Mouse (Mus musculus): Measurements from ENCODE around the gene Trub2. TPM values are rescaled to one million over a fixed set of nuclear protein-coding genes. Genes with fewer than 3 reads are reported as not detected.

Trub2 gene
- polyA plus RNA-seq (2012; ENCODE audit: low replicate concordance), result 3.4 and 6.7 TPM in 2 replicates

GRCm38 (mm10) chr2:29787937-29788681 is at the start of gene Trub2:
Gene Trub2, minus strand, starts transcription at chr2:29788502.

GRCm38 (mm10) chr2:29820025-29820817 is 31.9 kb upstream of the Trub2 start, which contains the start of gene Urm1:
Gene Urm1, plus strand, starts transcription at chr2:29820075.

GRCm38 (mm10) chr2:29802075-29802826 is 13.9 kb upstream of the Trub2 start, which contains the start of gene Slc27a4:
Gene Slc27a4, plus strand, starts transcription at chr2:29802634.

DNA sequence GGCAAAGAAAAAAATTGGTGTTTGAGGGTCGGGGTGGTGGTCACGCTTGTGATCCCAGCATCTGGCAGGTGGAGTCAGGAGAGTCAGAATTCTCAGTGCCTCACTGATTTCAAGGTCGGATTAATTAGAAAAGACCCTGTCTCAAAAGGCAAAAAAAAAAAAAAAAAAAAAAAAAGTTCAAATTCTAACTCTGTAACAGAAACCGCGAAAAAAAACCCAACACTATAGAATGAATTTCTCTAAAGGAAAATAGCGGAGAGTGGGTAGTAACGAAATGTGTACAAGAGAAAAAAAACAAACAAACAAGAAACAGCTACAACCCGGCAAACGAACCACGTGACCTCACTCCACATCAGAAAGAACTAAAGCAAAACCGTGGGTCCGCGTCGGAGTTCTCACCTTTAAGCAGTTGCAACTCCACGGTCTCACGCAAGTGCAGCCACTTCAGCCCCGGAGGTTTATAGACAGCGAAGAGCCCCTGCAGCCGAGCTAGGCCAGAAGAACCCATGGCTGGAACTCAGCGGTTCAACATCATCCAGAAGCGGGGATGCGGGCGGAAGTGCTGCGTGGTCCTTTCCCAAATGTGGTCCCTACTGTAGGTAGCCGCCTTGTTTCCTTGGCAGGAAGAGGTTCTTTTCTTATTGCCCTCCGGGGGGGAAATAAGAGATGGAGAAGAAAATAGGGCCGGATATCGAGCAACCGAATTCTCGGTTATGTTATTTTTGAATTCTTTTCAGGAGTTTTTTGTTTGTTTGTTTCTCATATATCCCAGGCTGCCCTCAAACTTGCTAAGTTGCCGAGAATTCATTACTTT is 991 bp downstream of the Trub2 start, which contains the start of gene Coq4:
TSS of gene Coq4 (plus strand) at position 390 of the 814 bp plus-strand sequence.

DNA sequence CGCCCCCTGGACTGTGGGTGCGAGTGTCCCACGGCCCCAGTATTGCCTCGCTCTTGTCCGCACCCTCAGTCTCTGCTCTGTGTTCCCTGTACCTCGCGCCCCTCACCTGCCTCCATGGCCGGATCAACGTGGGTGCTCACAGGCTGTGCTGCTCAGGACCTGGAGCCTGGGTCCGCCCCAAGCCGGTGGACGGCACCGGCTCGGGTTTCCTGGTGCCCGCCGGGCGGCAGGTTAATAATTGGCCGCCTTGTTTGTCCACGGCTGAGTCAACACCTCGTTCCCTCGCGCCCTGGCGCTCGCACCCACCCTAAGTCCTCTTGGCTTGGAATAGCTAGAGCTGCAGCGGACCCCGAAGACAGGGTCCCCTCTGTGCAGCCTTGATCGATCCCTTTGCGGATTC is 36.8 kb downstream of the Trub2 start, which contains the start of gene Gm13420:
TSS of gene Gm13420 (minus strand) at position 189 of the 400 bp plus-strand sequence.

Other genes with a start within 250 kb of the Trub2 start
- gene Rapgef1, start 168.8 kb downstream of the Trub2 start, polyA plus RNA-seq (2012; ENCODE audit: low replicate concordance), result 71.5 and 80.5 TPM in 2 replicates
- 0.13 TPM in 1 of 2 replicates, not detected in the other for gene Gm13420, start 36.8 kb downstream of the Trub2 start, polyA plus RNA-seq (2012; ENCODE audit: low replicate concordance)
- gene Gm13547, start 29.2 kb downstream of the Trub2 start, polyA plus RNA-seq (2012; ENCODE audit: low replicate concordance), result not detected in 2 replicates
- 37.2 and 63.2 TPM in 2 replicates for gene Coq4, start 1.0 kb downstream of the Trub2 start, polyA plus RNA-seq (2012; ENCODE audit: low replicate concordance)
- gene Slc27a4, start 14.1 kb upstream of the Trub2 start, polyA plus RNA-seq (2012; ENCODE audit: low replicate concordance), result 15.8 and 19.3 TPM in 2 replicates
- 16.7 and 39.5 TPM in 2 replicates for gene Urm1, start 31.6 kb upstream of the Trub2 start, polyA plus RNA-seq (2012; ENCODE audit: low replicate concordance)
- gene Cercam, start 80.7 kb upstream of the Trub2 start, polyA plus RNA-seq (2012; ENCODE audit: low replicate concordance), result 3.0 and 15.6 TPM in 2 replicates
- 8.3 and 26.5 TPM in 2 replicates for gene Odf2, start 100.7 kb upstream of the Trub2 start, polyA plus RNA-seq (2012; ENCODE audit: low replicate concordance)
- 27.0 and 55.6 TPM in 2 replicates for gene Gle1, start 146.9 kb upstream of the Trub2 start, polyA plus RNA-seq (2012; ENCODE audit: low replicate concordance)
- 85.0 and 89.7 TPM in 2 replicates for gene Sptan1, start 177.1 kb upstream of the Trub2 start, polyA plus RNA-seq (2012; ENCODE audit: low replicate concordance)